Mouse (Mus musculus): ENCODE data around the gene Col24a1.

DNA sequence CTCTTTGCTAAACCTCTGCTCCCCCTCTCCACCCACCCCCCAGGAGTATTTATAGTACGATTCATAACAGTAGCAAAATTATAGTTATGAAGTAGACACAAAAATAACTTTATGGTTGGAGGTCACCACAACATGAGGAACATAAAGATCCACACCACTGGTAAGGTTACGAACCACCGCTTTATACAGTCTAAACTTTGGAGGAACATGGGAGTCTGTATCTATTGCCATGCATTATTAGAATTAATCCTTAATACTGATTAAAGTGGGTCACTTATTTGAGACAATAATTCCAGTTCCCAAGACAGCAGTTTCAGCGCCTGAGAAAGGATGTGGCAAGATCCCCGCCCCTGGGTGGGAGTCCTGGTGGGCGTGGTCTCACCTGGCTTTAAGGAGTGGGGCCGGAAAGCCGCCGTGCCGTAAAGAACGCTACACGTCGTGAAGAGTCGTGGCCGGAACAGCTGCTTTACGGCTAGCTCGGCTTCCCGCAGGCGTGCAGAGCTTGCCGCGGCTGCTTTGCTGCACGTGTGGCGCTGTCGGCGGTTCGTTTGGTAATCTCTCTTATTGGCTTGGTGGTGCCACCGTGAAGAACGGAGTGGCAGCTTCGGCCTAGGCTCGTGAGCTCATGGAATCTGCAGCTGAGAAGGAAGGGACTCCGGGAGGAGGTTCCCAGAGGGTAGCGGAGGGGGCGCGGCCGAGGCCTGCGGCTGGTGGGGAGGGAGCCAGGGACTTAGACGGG, 283.6 kb downstream of the Col24a1 start, which contains the start of gene Znhit6:
- TF ChIP-seq CTCF (IDR thresholded peaks at IDR 0.05; ENCODE audit: control insufficient read depth, insufficient read depth, low read length), result no peak
- no peak for TF ChIP-seq POLR2A (IDR thresholded peaks at IDR 0.05; ENCODE audit: borderline replicate concordance, control insufficient read depth, low read depth, low read length)

Data from bone marrow, adult 2 months (tissue).